Mouse (Mus musculus): ENCODE measurements around the gene Rmi1. TPM values are rescaled to one million over a fixed set of nuclear protein-coding genes. Genes with fewer than 3 reads are reported as not detected.
"Not testable (repeated sequence)": the region's sequence is repeated elsewhere in the genome, so short reads cannot be mapped to it uniquely, and the experiment has no call there.

The Rmi1 gene
- polyA plus RNA-seq, 1 experiment from 2014 or later: 26.0 TPM

DNA sequence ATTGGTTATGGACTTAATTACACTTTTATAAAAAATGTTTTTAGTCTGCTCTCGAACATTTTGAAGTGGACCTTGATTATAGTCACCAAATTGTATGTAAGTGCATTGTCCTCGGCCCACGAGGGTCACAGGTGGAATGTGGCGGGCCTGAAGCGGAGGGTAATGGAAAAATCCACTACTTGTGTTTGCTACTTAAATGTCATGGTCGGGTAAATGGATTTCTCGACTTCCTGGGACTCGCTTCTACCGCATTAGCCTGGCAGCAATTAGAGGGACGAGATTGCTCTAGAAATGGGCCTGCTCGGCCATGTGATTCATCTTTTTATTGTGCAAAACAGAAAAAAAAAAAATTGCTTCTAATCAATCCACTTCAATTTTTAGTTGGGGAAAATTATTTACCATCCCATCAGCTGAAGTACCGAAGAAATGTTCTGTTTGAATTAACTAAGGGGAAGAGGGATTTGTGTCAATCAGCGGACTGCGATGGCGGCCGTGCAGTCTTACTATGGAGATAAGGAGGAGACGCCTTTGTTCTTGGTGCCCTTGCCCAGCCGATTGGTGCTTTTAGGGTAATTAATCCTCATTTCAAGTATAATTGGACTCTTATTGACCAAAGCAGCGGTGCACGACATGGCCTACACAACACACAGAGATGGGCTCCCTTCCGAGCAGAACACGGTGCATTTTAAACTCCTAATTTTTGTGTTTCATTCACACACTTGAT, 48.6 kb downstream of the Rmi1 start:
- Histone ChIP-seq H3K27me3 (peaks cover 29% of the 10 kb centered on the region), H3K4me2 (replicated peaks) (no peak overlapping the region), H3K9ac (replicated peaks) (no peak overlapping the region), H3K36me3 (no peaks in the 10 kb centered on the region), H3K9me3 (no peaks in the 10 kb centered on the region), H3K4me1 (replicated peaks) (peaks cover 18% of the 10 kb centered on the region), H3K4me3 (replicated peaks) (no peak overlapping the region), H3K27ac (no peak overlapping the region)
- 26% methylated on average over 22 of the region's 22 CpGs for WGBS
- ATAC-seq: 0 out of 2 replicates have a peak, but pooled peaks have one; percentile 45

DNA sequence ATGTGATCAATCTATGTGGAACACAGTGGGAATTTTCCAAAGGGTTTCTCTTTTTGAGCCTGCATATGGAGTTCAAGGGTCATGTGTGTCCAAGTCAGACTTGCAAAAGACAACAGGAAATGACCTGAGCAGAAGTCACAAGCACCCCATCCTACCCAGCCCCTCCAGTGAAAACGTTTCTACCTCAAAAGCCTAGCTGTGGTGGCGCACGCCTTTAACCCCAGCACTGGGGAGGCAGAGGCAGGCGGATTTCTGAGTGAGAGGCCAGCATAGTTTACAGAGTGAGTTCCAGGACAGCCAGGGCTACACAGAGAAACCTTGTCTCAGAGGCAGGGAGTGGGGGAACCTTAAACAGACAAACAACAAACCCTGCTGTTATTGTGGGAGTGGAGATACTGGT, 50.2 kb downstream of the Rmi1 start:
- Histone ChIP-seq H3K4me2 (replicated peaks) (no peak overlapping the region), H3K27ac (no peak overlapping the region), H3K4me3 (replicated peaks) (no peak overlapping the region), H3K9ac (replicated peaks) (no peak overlapping the region), H3K27me3 (peaks cover 29% of the 10 kb centered on the region), H3K4me1 (replicated peaks) (peaks cover 18% of the 10 kb centered on the region), H3K36me3 (no peaks in the 10 kb centered on the region), H3K9me3 (no peaks in the 10 kb centered on the region)
- ATAC-seq: no peak
- WGBS: 68% methylated on average over 4 of the region's 4 CpGs

DNA sequence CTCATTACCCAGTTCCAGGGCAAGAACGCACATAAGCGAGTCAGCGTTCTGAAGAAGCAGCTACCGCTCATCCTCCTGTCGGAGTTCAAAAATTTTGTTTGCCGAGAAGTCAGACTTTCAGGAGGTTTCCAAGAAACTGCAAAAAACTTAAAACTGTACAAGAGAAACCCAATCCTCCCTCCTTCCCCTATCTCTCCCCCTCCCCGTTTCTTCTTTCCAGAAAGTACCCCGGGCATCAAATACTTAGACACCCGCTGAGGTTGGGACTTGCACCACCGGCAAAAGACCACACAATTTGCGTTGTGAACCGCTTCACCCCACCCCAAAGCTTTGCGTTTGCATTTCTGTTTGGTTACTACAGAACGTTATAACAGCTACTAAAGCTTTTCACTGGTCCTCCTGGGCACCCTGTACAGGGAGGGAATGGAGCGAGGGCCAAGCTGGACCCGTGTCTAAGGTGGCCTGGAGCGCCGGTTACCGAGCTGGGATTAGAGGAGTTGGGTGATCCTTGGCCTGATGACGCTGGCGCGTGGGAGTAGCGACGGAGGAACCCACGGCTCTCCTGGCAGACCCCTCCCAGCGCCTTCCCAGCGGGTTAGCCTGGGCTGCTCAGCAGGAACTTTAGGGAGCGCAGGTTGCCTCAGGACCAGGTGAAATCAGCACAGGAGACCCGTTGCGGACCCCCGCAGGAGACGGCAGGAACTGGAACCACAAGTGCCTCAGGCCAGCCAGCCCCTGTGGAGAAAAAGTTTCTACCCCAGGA, 50.8 kb downstream of the Rmi1 start:
- H3K4me3 ChIP-seq (replicated peaks): peak overlapping the region; percentile 10; the same call in 1 of the 2 replicates
- H3K27me3 ChIP-seq: peaks cover 29% of the 10 kb centered on the region
- H3K4me2 ChIP-seq (replicated peaks): peak overlapping the region; percentile 34
- 15% methylated on average over 32 of the region's 32 CpGs for WGBS
- no peaks in the 10 kb centered on the region for H3K9me3 ChIP-seq
- H3K9ac ChIP-seq (replicated peaks): no peak overlapping the region
- H3K27ac ChIP-seq: no peak overlapping the region
- no peak for ATAC-seq
- H3K4me1 ChIP-seq (replicated peaks): peaks cover 18% of the 10 kb centered on the region
- no peaks in the 10 kb centered on the region for H3K36me3 ChIP-seq

DNA sequence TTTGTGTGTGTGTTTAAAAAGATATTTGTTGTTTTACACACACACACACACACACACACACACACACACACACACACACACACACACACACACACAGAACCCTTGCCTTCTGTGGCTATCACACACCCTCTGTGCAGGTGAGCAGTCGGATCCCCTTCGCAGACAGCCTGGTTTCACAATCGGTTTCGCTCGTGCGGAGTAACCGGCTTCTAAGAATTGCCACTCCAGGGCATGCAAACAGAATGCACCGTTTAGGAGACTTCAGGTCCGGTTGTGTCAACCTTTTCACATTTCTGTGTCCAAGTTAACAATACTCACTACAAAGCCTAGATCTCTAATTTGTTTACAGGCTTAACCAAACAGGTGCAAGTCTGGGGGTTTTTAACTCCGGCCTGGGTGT, 51.5 kb downstream of the Rmi1 start:
- Histone ChIP-seq H3K9me3 (no peaks in the 10 kb centered on the region), H3K9ac (replicated peaks) (no peak overlapping the region), H3K36me3 (no peaks in the 10 kb centered on the region), H3K4me3 (replicated peaks) (no peak overlapping the region), H3K4me2 (replicated peaks) (no peak overlapping the region), H3K4me1 (replicated peaks) (peaks cover 18% of the 10 kb centered on the region), H3K27ac (no peak overlapping the region), H3K27me3 (peaks cover 29% of the 10 kb centered on the region)
- no peak for ATAC-seq
- WGBS: 38% methylated on average over 10 of the region's 10 CpGs

- H3K9ac ChIP-seq (replicated peaks): no peak overlapping the region
- H3K27ac ChIP-seq: no peak overlapping the region
- WGBS: 59% methylated on average over 10 of the region's 10 CpGs
- no peak overlapping the region for H3K4me2 ChIP-seq (replicated peaks)
- peaks cover 5% of the 10 kb centered on the region for H3K4me1 ChIP-seq (replicated peaks)
- H3K27me3 ChIP-seq: peaks cover 29% of the 10 kb centered on the region
- no peaks in the 10 kb centered on the region for H3K36me3 ChIP-seq
- no peak for ATAC-seq
- no peak overlapping the region for H3K4me3 ChIP-seq (replicated peaks)
- H3K9me3 ChIP-seq: no peaks in the 10 kb centered on the region
These were observed 54.5 kb downstream of the Rmi1 start for GRCm38 (mm10) chr13:58456547-58456946.

- not testable (repeated sequence) for H3K9ac ChIP-seq (replicated peaks)
- WGBS: 93% methylated on average over 6 of the region's 6 CpGs
These were observed 56.8 kb downstream of the Rmi1 start for GRCm38 (mm10) chr13:58458811-58459210.

More at GRCm38 (mm10) chr13:58458811-58459210, 56.8 kb downstream of the Rmi1 start:
- not testable (repeated sequence) for H3K36me3 ChIP-seq; H3K4me1 ChIP-seq (replicated peaks); ATAC-seq; H3K9me3 ChIP-seq; H3K4me2 ChIP-seq (replicated peaks); H3K4me3 ChIP-seq (replicated peaks); H3K27ac ChIP-seq
- peaks cover 11% of the 10 kb centered on the region for H3K27me3 ChIP-seq

MicroRNA genes within 50 kb of the gene (microRNA counts, 519-probe panel; counts per million panel counts)
- microRNA mmu-miR-7a: 5,249 counts per million, percentile 89 among the panel's probes with 10 or more counts

Small RNA genes within 50 kb of the gene (microRNA-seq; reads per million reads assigned to microRNA genes)
- 726 reads per million, percentile 76 among the genes with 10 or more reads in this experiment for gene Mir7-1

Other genes with a start within 250 kb of the Rmi1 start
- 70.3 and 77.4 TPM in 2 replicates for gene Idnk, start 244.6 kb upstream of the Rmi1 start, polyA plus RNA-seq (2015; fragmentation: Nextera tagmentation; extraction: Ambion mirVana)
- 116 and 132 TPM in 2 replicates for gene Ubqln1, start 186.6 kb upstream of the Rmi1 start, polyA plus RNA-seq (2015; fragmentation: Nextera tagmentation; extraction: Ambion mirVana)
- 26.1 and 27.7 TPM in 2 replicates for gene Gkap1, start 126.5 kb upstream of the Rmi1 start, polyA plus RNA-seq (2015; fragmentation: Nextera tagmentation; extraction: Ambion mirVana)
- gene Kif27, start 43.1 kb upstream of the Rmi1 start, polyA plus RNA-seq (2015; fragmentation: Nextera tagmentation; extraction: Ambion mirVana): 1.2 and 1.4 TPM in 2 replicates
- 23.6 and 24.0 TPM in 2 replicates for gene 2210016F16Rik, start 17.0 kb upstream of the Rmi1 start, polyA plus RNA-seq (2015; fragmentation: Nextera tagmentation; extraction: Ambion mirVana)
- 1,943 and 2,055 TPM in 2 replicates for gene Hnrnpk, start 1.1 kb downstream of the Rmi1 start, polyA plus RNA-seq (2015; fragmentation: Nextera tagmentation; extraction: Ambion mirVana)
- gene Slc28a3, start 208.6 kb downstream of the Rmi1 start, polyA plus RNA-seq (2015; fragmentation: Nextera tagmentation; extraction: Ambion mirVana): not detected in 2 replicates